Mouse (Mus musculus): ENCODE results near the gene Stat4.

Stat4 gene

GRCm38 (mm10) chr1:52144907-52145306 lies 158.0 kb downstream of the Stat4 start:
- DNase-seq (ENCODE audit: low spot score in 2 of 2), result no peak

GRCm38 (mm10) chr1:52146214-52146970 lies 159.4 kb downstream of the Stat4 start:
- DNase-seq (ENCODE audit: low spot score in 2 of 2), result peak in 1 of 2 experiments; percentile 57

- no peak for DNase-seq (ENCODE audit: low spot score in 2 of 2)
Observed at GRCm38 (mm10) chr1:52147431-52147830, 160.5 kb downstream of the Stat4 start.

GRCm38 (mm10) chr1:52148178-52148577 lies 161.2 kb downstream of the Stat4 start:
- DNase-seq (ENCODE audit: low spot score in 2 of 2), result no peak

GRCm38 (mm10) chr1:52148696-52149095 lies 161.7 kb downstream of the Stat4 start:
- DNase-seq (ENCODE audit: low spot score in 2 of 2), result no peak

- DNase-seq (ENCODE audit: low spot score in 2 of 2), result peak; percentile 35 to 44
Observed at GRCm38 (mm10) chr1:52149934-52150346, 163.0 kb downstream of the Stat4 start.

- no peak for DNase-seq (ENCODE audit: low spot score in 2 of 2)
Observed at GRCm38 (mm10) chr1:52150676-52151075, 163.7 kb downstream of the Stat4 start.

- DNase-seq (ENCODE audit: low spot score in 2 of 2), result no peak
Observed at GRCm38 (mm10) chr1:52151166-52151565, 164.2 kb downstream of the Stat4 start.

GRCm38 (mm10) chr1:52152369-52152768 lies 165.4 kb downstream of the Stat4 start:
- no peak for DNase-seq (ENCODE audit: low spot score in 2 of 2)

- no peak for DNase-seq (ENCODE audit: low spot score in 2 of 2)
Observed at GRCm38 (mm10) chr1:52152936-52153335, 166.0 kb downstream of the Stat4 start.

- DNase-seq (ENCODE audit: low spot score in 2 of 2), result no peak
Observed at GRCm38 (mm10) chr1:52154890-52155289, 167.9 kb downstream of the Stat4 start.

GRCm38 (mm10) chr1:52156351-52156750 lies 169.4 kb downstream of the Stat4 start:
- no peak for DNase-seq (ENCODE audit: low spot score in 2 of 2)
